Mouse (Mus musculus): ENCODE measurements around the gene Zfp280d.

GRCm38 (mm10) chr9:72404934-72405333, 130.3 kb downstream of the Zfp280d start:
- TF ChIP-seq CTCF (IDR thresholded peaks at IDR 0.05; ENCODE audit: insufficient read depth, low read length) (no peak), POLR2A (IDR thresholded peaks at IDR 0.05; ENCODE audit: borderline replicate concordance, extremely low read depth, low read depth, low read length) (no peak)

Measured in lung, adult 2 months (tissue).